Mouse (Mus musculus): ENCODE measurements around the gene Naxe. TPM values are rescaled to one million over a fixed set of nuclear protein-coding genes. Genes with fewer than 3 reads are reported as not detected.

Gene Naxe
- total RNA-seq, 2 experiments from 2014 or later, result 36.5 to 39.7 TPM

DNA sequence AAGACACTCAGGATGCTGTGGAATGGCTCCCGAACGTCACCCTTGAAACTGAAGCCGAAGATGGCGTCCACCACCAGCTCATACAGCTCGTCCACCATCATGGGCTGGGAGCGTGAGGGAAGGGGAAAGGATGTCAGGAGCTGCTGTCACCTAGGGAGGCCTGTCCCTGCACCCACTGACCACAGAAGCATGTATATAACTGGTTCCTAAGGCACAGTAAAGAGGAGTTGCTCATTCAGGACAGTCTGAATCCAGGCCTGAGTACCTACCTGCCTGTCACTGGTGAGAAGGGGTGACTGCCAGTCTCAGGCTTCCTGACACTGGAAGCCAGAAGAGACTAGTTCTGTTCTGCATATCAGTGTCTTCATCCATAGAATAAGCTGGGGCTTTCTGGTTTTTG lies 1.3 kb downstream of the Naxe start:
- no peak for DNase-seq

DNA sequence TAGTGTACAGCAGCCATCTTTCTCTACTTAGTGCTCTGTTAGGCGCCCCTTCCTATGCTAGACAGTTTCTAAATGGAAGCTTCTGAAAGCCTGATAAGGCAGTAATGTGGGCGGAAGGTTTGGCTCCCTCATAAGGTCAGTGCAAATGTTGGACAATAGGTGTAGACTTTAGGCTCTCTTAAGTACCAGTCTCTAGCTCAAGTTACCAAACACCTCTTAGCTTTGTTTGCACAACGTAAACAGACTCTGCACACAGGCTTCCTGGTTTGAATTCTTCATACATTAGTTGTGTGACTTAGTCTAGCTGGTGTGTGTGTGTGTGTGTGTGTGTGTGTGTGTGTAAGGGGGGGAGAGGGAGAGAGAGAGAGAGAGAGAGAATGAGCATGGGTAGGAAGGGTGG lies 8.8 kb downstream of the Naxe start:
- no peak for DNase-seq

DNA sequence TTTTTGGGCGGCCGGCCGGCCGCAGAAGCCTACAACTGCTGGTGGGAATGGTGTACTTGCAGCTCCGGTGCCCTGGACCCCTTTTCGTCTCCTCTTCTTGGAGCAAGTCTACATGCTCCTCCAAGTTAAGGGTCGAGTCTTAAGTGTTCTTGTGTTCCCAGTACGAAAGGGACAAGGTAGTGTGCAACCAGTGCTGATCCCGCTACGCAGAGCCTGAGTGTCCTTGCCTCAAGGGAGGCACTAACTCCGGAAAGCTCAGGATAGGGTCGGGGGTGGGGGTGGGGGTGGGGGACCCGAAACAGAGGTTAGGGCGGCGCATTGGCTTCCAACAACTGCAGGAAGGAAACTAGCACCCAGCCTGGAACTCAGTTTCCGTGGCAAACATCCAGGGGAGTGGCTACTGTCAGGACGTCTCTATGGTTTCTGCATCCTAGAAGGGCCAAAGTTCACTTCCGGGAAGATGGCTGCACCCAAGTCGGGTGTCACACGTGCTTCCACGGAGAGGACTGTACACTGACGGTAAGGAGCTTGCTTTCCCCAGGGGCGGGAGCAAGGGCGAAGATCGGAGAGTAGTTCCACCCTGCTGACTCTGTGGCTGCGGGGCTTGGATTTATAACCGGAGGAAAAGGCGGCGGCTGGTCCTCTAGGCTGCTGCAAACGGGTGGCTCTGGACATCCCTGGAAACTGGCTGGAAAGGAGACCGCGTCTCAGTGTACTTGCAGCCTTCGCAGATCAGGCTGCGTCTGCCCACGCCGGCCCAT lies 15.5 kb downstream of the Naxe start, which contains the start of gene Gpatch4:
Gene Gpatch4 (plus strand): TSS at position 448 of the 761 bp plus-strand sequence.
- peak; percentile 75 for DNase-seq

DNA sequence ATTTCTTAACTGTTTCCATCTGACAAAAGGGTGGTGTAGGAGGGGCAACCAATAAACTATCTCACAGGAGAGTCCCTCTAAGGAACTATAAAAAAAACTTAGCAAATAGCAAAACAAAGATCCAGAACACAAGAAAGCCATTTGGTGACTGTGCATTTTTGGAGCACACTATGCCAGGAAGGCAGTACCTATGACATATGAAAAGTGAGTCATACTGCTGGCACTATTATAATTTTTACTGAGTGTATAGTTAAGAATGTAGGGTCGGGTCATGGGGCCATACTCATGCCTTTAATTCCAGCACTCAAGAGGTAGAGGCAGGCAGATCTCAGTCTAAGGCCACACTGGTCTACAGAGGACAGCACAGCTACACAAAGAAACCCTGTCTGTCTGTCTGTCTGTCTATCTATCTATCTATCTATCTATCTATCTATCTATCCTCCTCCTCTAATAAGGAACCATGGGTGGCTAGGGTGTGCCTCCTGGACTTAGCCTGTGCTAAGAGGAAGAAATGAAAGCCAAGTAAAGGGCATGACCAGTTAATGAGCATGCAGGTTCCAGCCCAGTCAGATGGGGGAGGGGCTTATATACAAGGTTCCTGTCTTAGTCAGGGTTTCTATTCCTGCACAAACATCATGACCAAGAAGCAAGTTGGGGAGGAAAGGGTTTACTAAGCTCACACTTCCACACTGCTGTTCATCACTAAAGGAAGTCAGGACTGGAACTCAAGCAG lies 22.6 kb downstream of the Naxe start:
- no peak for DNase-seq

DNA sequence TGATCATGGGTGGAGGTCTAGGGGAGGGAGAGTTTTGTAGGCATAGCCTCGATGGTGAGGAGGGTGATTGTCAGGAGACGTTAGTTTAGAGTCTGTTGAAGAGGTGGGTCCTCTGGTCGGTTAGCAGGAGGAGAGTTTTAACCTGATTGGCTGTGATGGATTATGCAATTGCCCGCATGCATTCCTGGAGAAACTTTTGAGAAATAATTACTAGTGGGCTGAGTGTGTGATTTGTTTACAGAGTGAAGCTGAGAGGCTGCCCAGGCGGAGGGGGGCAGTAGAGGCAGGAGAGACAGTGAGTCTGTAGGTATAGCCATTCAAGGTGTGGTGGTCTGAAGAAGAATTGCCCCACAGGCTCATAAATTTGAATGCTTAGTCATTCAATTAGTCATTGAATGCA lies 24.8 kb downstream of the Naxe start:
- no peak for DNase-seq

DNA sequence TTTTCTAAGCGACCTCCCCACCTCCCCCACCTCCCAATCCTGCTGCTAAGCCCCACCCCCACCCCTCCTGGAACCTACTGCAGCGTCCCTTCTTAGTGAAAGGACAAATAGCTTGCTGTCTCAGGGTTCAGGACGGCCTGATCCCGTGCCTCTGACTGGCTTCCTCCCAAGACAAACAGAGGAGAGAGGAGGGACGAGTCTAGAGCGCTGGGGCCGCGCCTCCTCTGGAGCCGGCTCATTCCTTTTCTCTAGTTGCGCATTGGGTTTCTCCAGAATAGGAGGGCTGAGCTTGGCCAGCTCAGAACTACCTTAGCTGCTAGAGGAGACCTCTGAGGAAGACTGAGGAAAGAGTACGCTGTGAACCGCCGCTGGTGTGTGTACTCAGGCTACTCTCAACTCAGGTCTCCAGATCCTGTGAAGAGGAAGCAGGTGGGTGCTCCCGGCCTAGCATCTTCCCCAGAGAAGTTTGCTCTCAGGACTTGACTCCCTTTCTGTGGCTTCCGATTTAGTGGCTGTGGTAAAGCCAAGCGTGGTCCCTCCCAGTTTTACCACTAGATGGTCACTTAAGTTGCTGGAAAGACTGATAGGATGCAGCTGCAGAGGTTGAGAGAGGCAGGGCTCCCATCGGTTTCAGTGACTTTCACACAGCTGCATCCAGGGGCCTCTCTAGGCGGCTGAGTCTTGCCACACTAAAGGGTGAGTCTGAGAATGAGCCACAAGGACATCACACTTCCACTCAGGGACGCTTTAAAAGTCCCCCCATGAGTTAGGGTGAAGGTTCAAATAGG lies 27.5 kb downstream of the Naxe start:
- DNase-seq, result peak; percentile 38

DNA sequence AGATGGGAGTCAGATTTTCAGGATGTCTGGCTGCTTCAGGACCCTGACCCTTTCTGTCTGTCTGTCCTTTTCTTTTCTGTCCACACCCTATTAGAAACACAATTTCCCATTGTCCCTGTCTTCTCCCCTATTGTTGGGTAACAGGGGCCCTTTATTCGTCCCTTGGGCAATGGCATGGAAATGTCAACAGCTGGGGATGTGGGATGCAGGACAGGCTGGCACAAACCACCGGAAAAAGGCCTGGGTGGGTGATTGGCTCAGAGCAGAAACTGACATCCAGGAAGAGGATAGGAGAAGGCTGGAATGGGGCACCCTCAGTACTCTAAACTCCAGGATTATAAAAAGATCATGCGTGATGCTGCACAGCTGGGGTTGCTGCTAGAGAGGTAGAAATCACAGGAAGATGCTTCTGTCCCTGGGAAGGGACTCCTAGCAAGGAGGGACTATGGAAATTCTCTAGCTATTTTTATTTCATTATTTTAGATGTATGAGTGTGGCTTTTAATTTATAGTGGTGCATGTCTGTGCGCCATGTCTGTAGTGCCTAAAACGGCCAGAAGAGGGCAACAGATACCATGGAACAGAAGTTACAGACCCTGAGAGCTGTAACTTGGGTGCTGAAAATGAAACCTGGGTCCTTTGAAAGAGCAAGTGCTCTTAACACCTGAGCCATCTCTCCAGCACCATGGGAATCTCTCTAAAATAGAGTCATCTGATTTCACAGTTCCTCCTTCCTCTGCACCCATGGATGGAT lies 30.7 kb downstream of the Naxe start, which contains the start of gene Hapln2:
Gene Hapln2 (minus strand): TSS at position 150 of the 753 bp plus-strand sequence.
- DNase-seq, result no peak

DNA sequence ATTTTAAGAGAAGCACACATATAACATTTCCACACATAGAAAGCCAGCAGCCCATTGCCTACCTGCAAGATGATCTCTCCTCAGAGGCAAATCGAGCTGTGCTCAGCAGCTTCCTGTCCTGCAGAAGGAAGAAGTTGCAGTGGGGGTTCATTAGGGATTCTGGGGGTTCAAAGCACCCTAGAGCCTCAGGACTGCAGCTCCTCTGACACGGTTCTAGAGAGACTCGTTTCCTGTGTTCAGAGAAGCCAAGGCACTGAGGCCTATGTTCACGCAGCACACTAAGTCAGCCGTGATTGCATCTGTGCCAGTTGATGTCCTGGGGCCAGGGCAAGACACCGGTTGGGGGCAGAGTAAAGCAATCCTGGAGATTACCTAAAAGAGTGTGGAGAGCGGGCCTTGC lies 31.5 kb downstream of the Naxe start:
- DNase-seq, result no peak

DNA sequence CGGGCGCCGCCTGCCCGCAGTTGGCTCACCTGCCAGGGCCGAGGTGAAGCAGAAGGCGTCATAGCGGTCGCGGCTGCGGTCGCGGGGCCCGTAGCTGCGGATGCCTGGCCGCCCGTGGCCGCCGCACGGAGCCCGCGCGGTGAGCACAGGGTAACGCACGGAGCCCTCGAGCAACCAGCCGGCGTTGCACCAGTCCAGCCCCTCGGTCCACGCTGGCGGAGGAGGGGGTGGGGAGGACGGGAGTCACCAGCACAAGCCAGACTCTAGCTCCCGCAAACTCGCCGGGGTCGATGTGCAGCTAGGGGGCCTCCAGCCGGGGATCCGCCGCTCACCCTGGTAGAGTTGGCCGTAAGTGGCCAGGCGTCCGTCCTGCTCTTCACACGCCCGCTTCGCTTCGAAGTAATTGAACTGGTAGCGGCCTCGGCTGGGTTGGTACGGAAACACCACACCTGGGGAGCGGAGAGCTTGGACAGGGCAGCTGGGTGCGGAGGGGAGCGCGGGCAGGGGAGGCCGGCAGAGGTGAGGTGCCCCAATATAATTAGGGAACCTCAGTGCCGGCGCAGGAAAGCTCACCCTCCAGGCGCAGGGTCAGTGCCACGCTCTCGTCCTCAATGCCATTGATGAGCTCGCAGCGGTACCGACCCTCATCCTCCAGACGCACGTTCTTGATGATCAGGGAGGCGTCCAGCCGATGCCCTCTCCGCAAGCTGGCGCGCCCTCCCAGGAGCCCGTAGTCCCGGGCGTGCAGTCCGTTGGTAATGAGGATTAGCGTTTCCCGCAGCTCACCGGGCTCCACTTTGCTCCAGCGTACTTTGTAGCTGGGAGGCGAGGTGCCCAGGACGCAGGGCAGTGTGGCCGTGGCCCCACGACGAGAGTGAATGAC lies 34.9 kb downstream of the Naxe start:
- no peak for DNase-seq

DNA sequence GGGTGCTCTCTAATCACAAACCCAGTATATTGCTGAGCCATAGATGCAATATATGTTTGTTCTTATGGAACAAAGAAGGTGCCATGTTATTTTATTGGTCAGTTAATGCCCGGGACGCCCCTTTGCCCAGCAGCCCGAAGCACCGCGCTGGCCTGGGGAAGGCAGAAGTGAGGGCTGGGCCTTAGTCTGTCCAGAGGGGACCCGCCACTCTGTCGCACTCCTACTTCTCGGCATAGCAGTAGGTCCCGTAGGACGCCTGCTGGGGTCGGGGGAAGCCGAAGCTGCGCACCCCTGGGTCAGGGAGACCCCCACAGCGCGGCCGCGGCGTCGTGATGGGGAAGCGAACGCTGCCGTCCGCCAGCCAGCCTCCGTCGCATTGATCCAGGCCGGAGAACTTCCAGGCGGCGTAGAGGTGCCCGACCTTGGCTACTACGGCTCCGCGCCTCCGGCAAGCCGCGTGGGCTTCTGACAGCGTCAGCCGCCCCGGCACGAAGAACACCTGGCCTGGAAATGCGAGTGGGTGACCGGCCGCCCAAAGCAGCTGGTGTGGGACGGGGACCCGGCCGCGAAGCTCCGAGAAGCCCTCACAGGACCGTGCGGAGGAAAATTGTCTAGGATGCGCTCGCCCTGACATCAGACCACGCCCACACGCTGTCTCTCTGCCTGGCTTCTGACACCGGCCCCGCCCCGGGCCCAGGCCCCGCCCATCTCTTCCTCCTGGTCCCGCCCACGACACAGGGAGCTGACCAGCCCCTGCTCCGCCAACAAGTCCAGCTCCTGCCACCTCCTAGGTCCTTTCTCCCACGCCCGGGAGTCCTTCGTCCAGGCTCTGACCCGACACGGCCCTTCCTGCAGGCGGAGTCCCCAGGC lies 35.7 kb downstream of the Naxe start:
- peak; percentile 88 for DNase-seq

DNA sequence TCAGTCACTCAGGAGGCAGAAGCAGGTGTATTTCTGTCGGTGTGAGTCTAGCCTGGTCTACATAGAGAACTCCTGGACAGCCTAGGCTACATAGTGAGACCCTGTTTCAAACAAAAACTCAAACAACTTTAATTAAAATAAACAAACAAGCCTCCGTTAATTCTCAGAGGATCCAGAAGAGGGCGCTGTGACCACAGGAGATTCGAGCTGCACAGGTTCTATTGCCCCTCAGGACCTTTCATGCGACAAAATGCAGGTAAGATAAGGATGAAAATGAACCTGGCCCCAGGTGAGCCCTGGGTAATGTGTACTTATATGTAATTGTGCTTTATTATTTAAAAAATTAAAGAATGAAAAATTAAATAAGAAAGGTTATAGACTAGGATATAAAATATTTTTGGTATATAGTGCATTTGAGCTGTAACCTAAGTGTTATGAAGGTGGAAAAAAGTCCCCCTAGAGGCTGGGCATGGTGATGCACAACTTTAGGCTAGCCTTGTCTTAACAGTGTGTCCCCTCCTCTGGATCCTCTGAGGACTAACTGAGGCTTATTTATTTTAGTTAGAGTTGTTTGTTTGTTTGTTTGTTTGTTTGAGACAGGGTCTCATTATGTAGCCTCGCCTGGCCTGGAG lies 47.5 kb downstream of the Naxe start:
- no peak for DNase-seq

Other genes with a start within 250 kb of the Naxe start
- 10 to 100 TPM in 1 of 2 experiments, 1 to 10 TPM in 1; 6.0 to 11.0 TPM for gene Pear1, start 234.2 kb downstream of the Naxe start, total RNA-seq (2021)
- under 1 TPM in 1 of 2 experiments, not detected in 1; 0.13 TPM for gene Sh2d2a, start 211.7 kb downstream of the Naxe start, total RNA-seq (2021)
- 10 to 100 TPM; 39.9 to 45.5 TPM for gene Prcc, start 172.9 kb downstream of the Naxe start, total RNA-seq (2021)
- gene Hdgf, start 152.2 kb downstream of the Naxe start, total RNA-seq (2021), result 100 to 1,000 TPM; 167 to 171 TPM
- gene Mrpl24, start 139.0 kb downstream of the Naxe start, total RNA-seq (2021), result 10 to 100 TPM; 43.9 to 44.7 TPM
- 1 to 10 TPM; 7.1 to 7.5 TPM for gene Isg20l2, start 128.2 kb downstream of the Naxe start, total RNA-seq (2021)
- gene Rrnad1, start 127.8 kb downstream of the Naxe start, total RNA-seq (2021), result 1 to 10 TPM; 4.0 to 4.2 TPM
- gene Crabp2, start 109.8 kb downstream of the Naxe start, total RNA-seq (2021), result under 1 TPM in 1 of 2 experiments, not detected in 1; 0.31 TPM
- 10 to 100 TPM; 21.0 to 22.0 TPM for gene Nes, start 87.4 kb downstream of the Naxe start, total RNA-seq (2021)
- gene Bcan, start 58.3 kb downstream of the Naxe start, total RNA-seq (2021), result not detected
- gene Hapln2, start 30.9 kb downstream of the Naxe start, total RNA-seq (2021), result not detected
- gene Gpatch4, start 15.4 kb downstream of the Naxe start, total RNA-seq (2021), result 10 to 100 TPM; 13.1 to 16.7 TPM
- gene Ttc24, start 19.8 kb upstream of the Naxe start, total RNA-seq (2021), result not detected
- under 1 TPM; 0.61 to 0.62 TPM for gene Iqgap3, start 23.5 kb upstream of the Naxe start, total RNA-seq (2021)
- 100 to 1,000 TPM; 156 to 164 TPM for gene Mef2d, start 83.9 kb upstream of the Naxe start, total RNA-seq (2021)
- gene Rhbg, start 196.2 kb upstream of the Naxe start, total RNA-seq (2021), result not detected
- under 1 TPM; 0.51 to 0.69 TPM for gene Gm38392, start 228.7 kb upstream of the Naxe start, total RNA-seq (2021)
- gene Tsacc, start 238.5 kb upstream of the Naxe start, total RNA-seq (2021), result 1 to 10 TPM; 5.4 to 5.9 TPM
- gene Cct3, start 238.6 kb upstream of the Naxe start, total RNA-seq (2021), result 100 to 1,000 TPM; 104 to 115 TPM

All from gastrocnemius, postnatal 25 days (tissue).